Mouse (Mus musculus) MEL (cell line): ENCODE measurements around the gene Fam129a. TPM values are rescaled to one million over a fixed set of nuclear protein-coding genes. Genes with fewer than 3 reads are reported as not detected.

Experiments
- DNase-seq: peaks from one replicate; pipeline ENCODE4 v3.0.0; 2011; ENCODE audit warnings: low read depth, low spot score
- H3K27ac ChIP-seq: 2 replicates; pipeline ENCODE4 v1.5.1; 2012; ENCODE audit warnings: low read depth, mild to moderate bottlenecking, control low read depth, low read length, moderate library complexity; ENCODE audit not compliant: control insufficient read depth
- H3K27me3 ChIP-seq, 2 experiments: fragments of 150-350 bp in 1 of 2; sonication (generic) in 1 of 2; 2 replicates each; pipeline ENCODE4 v1.6.1; 2012; ENCODE audit warnings: low read length in 2 of 2, mild to moderate bottlenecking in 2 of 2, improper control_type of control experiment in 1 of 2, moderate library complexity in 1 of 2; ENCODE audit not compliant: insufficient read depth in 2 of 2, control insufficient read depth in 1 of 2
- H3K36me3 ChIP-seq, 2 experiments: 2 replicates each; pipeline ENCODE4 v1.6.1; 2012 to 2014; ENCODE audit warnings: low read length in 2 of 2, improper control_type of control experiment in 1 of 2, inconsistent platforms in 1 of 2, mild to moderate bottlenecking in 1 of 2; ENCODE audit not compliant: insufficient read depth in 2 of 2, control insufficient read depth in 1 of 2
- H3K4me1 ChIP-seq, 2 experiments: fragments of 150-350 bp in 1 of 2; sonication (generic) in 1 of 2; 2 replicates each; pipeline ENCODE4 v1.6.1; 2012; ENCODE audit warnings: low read length in 2 of 2, improper control_type of control experiment in 1 of 2, mild to moderate bottlenecking in 1 of 2; ENCODE audit not compliant: insufficient read depth in 2 of 2, control insufficient read depth in 1 of 2
- H3K4me3 ChIP-seq, 2 experiments: fragments of 150-350 bp in 1 of 2; sonication (generic) in 1 of 2; 2 replicates each; pipeline ENCODE4 v1.5.1; 2012; ENCODE audit warnings: low read depth in 2 of 2, low read length in 2 of 2, mild to moderate bottlenecking in 2 of 2, moderate library complexity in 2 of 2, control low read depth in 1 of 2, improper control_type of control experiment in 1 of 2; ENCODE audit not compliant: control insufficient read depth in 1 of 2, insufficient read depth in 1 of 2
- H3K79me2 ChIP-seq: 2 replicates; pipeline ENCODE4 v1.6.1; 2012; ENCODE audit warnings: mild to moderate bottlenecking, low read length, moderate library complexity; ENCODE audit not compliant: control insufficient read depth, poor library complexity, insufficient read depth
- H3K9ac ChIP-seq: 2 replicates; pipeline ENCODE4 v1.6.1; 2012; ENCODE audit warnings: low read depth, mild to moderate bottlenecking, control low read depth, low read length, moderate library complexity; ENCODE audit not compliant: control insufficient read depth, poor library complexity, severe bottlenecking
- H3K9me3 ChIP-seq: fragments of 150-350 bp; sonication (generic); replicated peaks from 2 replicates; pipeline ENCODE4 v1.6.1; 2012; ENCODE audit warnings: mild to moderate bottlenecking, low read length, improper control_type of control experiment, moderate library complexity; ENCODE audit not compliant: insufficient read depth
- BHLHE40 ChIP-seq: IDR thresholded peaks from 2 replicates; pipeline ENCODE4 v1.6.1; 2012; ENCODE audit warnings: low read depth, mild to moderate bottlenecking, inconsistent platforms, low read length, improper control_type of control experiment, borderline replicate concordance
- CHD2 ChIP-seq: IDR thresholded peaks from 2 replicates; pipeline ENCODE4 v1.6.1; 2011; ENCODE audit warnings: low read length, improper control_type of control experiment
- EP300 ChIP-seq, 2 experiments: IDR thresholded peaks; 2 replicates each; pipeline ENCODE4 v1.6.1; 2011; ENCODE audit warnings: improper control_type of control experiment in 2 of 2, low read length in 2 of 2, low read depth in 1 of 2, mild to moderate bottlenecking in 1 of 2
- ETS1 ChIP-seq: IDR thresholded peaks from 2 replicates; pipeline ENCODE4 v1.6.1; 2012; ENCODE audit warnings: low read depth, mild to moderate bottlenecking, inconsistent platforms, low read length, improper control_type of control experiment, moderate library complexity
- JUND ChIP-seq: IDR thresholded peaks from 2 replicates; pipeline ENCODE4 v1.6.1; 2011; ENCODE audit warnings: low read depth, mild to moderate bottlenecking, improper control_type of control experiment, low read length
- KAT2A ChIP-seq: conservative IDR thresholded peaks from 2 replicates; pipeline ENCODE4 v1.6.1; 2012; ENCODE audit warnings: low read depth, low read length, improper control_type of control experiment, inconsistent platforms
- MAFK ChIP-seq: IDR thresholded peaks from 2 replicates; pipeline ENCODE4 v1.6.1; 2011; ENCODE audit warnings: low read depth, mild to moderate bottlenecking, low read length, improper control_type of control experiment, borderline replicate concordance
- MYB ChIP-seq: IDR thresholded peaks from 2 replicates; pipeline ENCODE4 v1.6.1; 2011; ENCODE audit warnings: mild to moderate bottlenecking, low read depth, low read length, improper control_type of control experiment
- NRF1 ChIP-seq: IDR thresholded peaks from 2 replicates; pipeline ENCODE4 v1.6.1; 2014; ENCODE audit warnings: low read depth, mild to moderate bottlenecking, inconsistent platforms, low read length, improper control_type of control experiment, moderate library complexity; ENCODE audit not compliant: poor library complexity, insufficient read depth, severe bottlenecking
- POLR2AphosphoS2 ChIP-seq: IDR thresholded peaks from 2 replicates; pipeline ENCODE4 v1.6.1; 2011; ENCODE audit warnings: low read length, improper control_type of control experiment
- RAD21 ChIP-seq: IDR thresholded peaks from 2 replicates; pipeline ENCODE4 v1.6.1; 2011; ENCODE audit warnings: mild to moderate bottlenecking, low read depth, low read length, improper control_type of control experiment
- RCOR1 ChIP-seq: IDR thresholded peaks from 2 replicates; pipeline ENCODE4 v1.6.1; 2012; ENCODE audit warnings: low read depth, mild to moderate bottlenecking, inconsistent platforms, low read length, improper control_type of control experiment
- TCF12 ChIP-seq: IDR thresholded peaks from 2 replicates; pipeline ENCODE4 v1.6.1; 2014; ENCODE audit warnings: low read depth, mild to moderate bottlenecking, inconsistent platforms, low read length, improper control_type of control experiment, moderate library complexity
- USF1 ChIP-seq: IDR thresholded peaks from 2 replicates; pipeline ENCODE4 v1.6.1; 2014; ENCODE audit warnings: low read depth, mild to moderate bottlenecking, inconsistent platforms, low read length, improper control_type of control experiment, moderate library complexity
- USF2 ChIP-seq, 2 experiments: IDR thresholded peaks; 2 replicates each; pipeline ENCODE4 v1.6.1; 2011 to 2012; ENCODE audit warnings: improper control_type of control experiment in 2 of 2, low read length in 2 of 2, borderline replicate concordance in 1 of 2, inconsistent platforms in 1 of 2, low read depth in 1 of 2, mild to moderate bottlenecking in 1 of 2; ENCODE audit not compliant: insufficient read depth in 1 of 2
- ZMIZ1 ChIP-seq: IDR thresholded peaks from 2 replicates; pipeline ENCODE4 v1.6.1; 2012; ENCODE audit warnings: low read depth, mild to moderate bottlenecking, inconsistent platforms, low read length, improper control_type of control experiment, moderate library complexity
- polyA plus RNA-seq, 2 experiments: library from polyadenylated mRNA; stranded (reverse) in 1 of 2; unstranded in 1 of 2; fragments of >175 nt in 1 of 2; fragments of >200 nt in 1 of 2; gene quantifications; 2 replicates each; pipeline versions ENCODE4 v1.2.1 to v1.2.4; 2012; ENCODE audit warnings: low replicate concordance in 2 of 2, low read depth in 1 of 2; ENCODE audit not compliant: insufficient read length in 2 of 2, insufficient read depth in 1 of 2, missing spikeins in 1 of 2
- total RNA-seq: library from RNA; depleted of rRNA; stranded (reverse); fragments of 300-350 nt; gene quantifications from 2 replicates; pipeline ENCODE4 v1.2.3, GENCODE M21; 2012

The Fam129a gene
- total and polyA plus RNA-seq, 3 experiments = 3.1 to 67.5 (median 8.8) TPM

GRCm38 (mm10) chr1:151584182-151584471, 13.1 kb downstream of the Fam129a start:
- H3K79me2 ChIP-seq = no peaks in the 10 kb centered on the region
- H3K9ac ChIP-seq = no peak overlapping the region
- no peak overlapping the region for H3K4me3 ChIP-seq
- peaks cover 0 to under 1% of the 10 kb centered on the region in 2 experiments; a peak in 1 of 4 replicates for H3K4me1 ChIP-seq
- no peaks in the 10 kb centered on the region; a peak in 2 of 4 replicates for H3K36me3 ChIP-seq
- TF ChIP-seq RAD21 = no peak
- no peak for TF ChIP-seq MAFK
- TF ChIP-seq USF2 (IDR thresholded peaks at IDR 0.05; ENCODE audit: borderline replicate concordance in 1 of 2, insufficient read depth in 1 of 2, low read depth in 1 of 2, low read length in 2 of 2) = no peak
- TF ChIP-seq ZMIZ1 = no peak
- no peak for TF ChIP-seq RCOR1
- no peak for TF ChIP-seq TCF12
- TF ChIP-seq CHD2 = no peak
- DNase-seq = no peak
- no peaks in the 10 kb centered on the region for H3K27me3 ChIP-seq
- no peak overlapping the region for H3K27ac ChIP-seq
- no peaks in the 10 kb centered on the region for H3K9me3 ChIP-seq

DNA sequence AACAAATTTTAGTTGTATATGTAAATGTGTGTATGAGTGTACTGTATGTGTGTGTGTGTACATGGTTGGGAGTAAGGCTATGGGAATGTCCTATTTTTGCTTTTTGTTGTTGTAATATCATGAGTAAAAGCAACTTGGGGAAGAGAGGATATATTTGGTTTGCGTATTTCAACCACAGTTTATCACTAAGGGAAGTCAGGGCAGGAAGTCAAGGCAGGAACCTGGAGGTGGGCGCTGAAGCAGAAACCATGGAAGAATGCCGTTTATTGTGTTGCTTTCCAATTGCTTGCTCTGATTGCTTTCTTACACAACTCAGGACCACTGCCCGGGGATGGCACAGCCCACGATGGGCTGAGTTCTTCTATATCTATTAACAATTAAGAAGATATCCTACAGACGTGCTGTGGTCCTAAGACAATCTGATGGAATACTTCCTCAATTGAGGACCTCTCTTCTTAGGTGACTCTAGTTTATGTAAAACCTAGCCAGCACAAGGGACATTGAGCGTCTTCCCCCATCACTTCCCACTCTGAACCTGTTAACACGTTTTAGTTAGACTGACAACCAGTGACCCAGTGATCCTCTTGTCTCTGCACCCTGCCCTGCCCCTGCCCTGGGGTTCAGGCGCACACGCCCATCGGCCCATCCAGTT, 13.7 kb downstream of the Fam129a start:
- Histone ChIP-seq H3K4me1 (no peaks in the 10 kb centered on the region; a peak in 1 of 4 replicates), H3K9ac (no peak overlapping the region), H3K9me3 (no peaks in the 10 kb centered on the region), H3K27me3 (no peaks in the 10 kb centered on the region), H3K79me2 (no peaks in the 10 kb centered on the region), H3K4me3 (no peak overlapping the region), H3K27ac (no peak overlapping the region), H3K36me3 (no peaks in the 10 kb centered on the region; a peak in 2 of 4 replicates)
- TF ChIP-seq MAFK = no peak
- no peak for TF ChIP-seq NRF1
- TF ChIP-seq JUND = no peak
- TF ChIP-seq KAT2A = no peak
- no peak for TF ChIP-seq POLR2AphosphoS2
- TF ChIP-seq MYB = no peak
- no peak for TF ChIP-seq EP300 (IDR thresholded peaks at IDR 0.05; ENCODE audit: low read depth in 1 of 2, low read length in 2 of 2)
- TF ChIP-seq BHLHE40 = no peak
- TF ChIP-seq USF1 = no peak
- no peak for TF ChIP-seq ETS1
- no peak for DNase-seq
